Mouse (Mus musculus) spleen, adult 10 weeks (tissue): Measurements from ENCODE around the gene Grk2. TPM values are rescaled to one million over a fixed set of nuclear protein-coding genes. Genes with fewer than 3 reads are reported as not detected.

Source experiments
- polyA plus RNA-seq: library from polyadenylated mRNA; stranded (reverse); fragments of 350-450 nt; fragmentation: Illumina TruSeq; extraction: RNeasy Lipid Tissue Mini Kit (QIAGEN cat#74804); gene quantifications from one replicate; pipeline ENCODE4 v1.2.3, GENCODE M21; 2015; ENCODE audit warnings: low replicate concordance; ENCODE audit not compliant: insufficient read depth

Grk2 gene
- 285 TPM for polyA plus RNA-seq

GRCm38 (mm10) chr19:4306190-4306577, at the start of gene Grk2:
TSS of gene Grk2 (minus strand) at chr19:4306222.

GRCm38 (mm10) chr19:4282898-4283553, 23.0 kb downstream of the Grk2 start, which contains the start of gene Ankrd13d:
TSS of gene Ankrd13d (minus strand) at chr19:4283137.

DNA sequence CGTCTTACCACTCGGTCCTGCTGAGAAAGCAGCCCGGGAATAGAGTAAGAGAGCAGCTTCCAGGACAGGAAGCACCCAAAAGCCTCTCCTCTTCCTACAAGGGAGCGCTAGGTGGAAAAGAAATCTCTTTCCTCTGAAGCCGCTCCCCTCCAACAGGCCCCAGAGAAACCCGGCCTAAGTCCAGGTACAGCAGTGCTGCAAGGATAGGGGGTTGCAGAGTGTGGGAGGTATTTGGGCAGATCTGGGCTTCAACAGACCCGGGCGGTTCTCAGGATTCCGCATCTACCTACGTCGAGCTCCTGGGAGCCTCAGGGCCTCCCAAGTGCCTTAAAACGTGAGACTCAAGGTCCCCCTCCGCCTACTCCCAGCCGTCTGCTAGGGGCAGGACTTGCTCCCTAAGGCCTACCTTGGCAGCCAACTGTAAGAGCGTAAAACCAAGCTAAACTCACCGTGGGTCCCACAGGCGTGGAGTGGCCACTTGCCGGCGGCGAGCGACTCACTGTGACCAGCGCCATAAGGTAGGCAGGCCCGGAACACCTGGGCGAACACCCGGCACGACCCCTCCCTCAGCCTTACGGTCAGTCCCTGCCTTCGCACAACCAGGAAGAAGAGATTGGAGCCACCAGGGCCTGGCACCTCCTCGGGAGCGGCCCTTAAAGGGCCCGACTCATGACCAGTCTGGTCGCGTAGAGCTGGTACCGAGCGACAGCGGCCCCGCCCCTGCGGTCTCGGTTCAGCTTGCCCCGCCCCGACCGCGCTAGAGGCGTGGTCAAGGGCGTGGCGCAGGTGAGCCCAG, 37.3 kb downstream of the Grk2 start, which contains the start of gene Ssh3:
Ssh3 (minus strand) TSS at position 615 of the 796 bp plus-strand sequence.

Other genes with a start within 250 kb of the Grk2 start
- 9.2 TPM for gene Gstp3, start 246.7 kb downstream of the Grk2 start, polyA plus RNA-seq
- not detected for gene Cabp2, start 224.6 kb downstream of the Grk2 start, polyA plus RNA-seq
- 46.1 TPM for gene Cdk2ap2, start 209.0 kb downstream of the Grk2 start, polyA plus RNA-seq
- gene Pitpnm1, start 206.2 kb downstream of the Grk2 start, polyA plus RNA-seq: 39.9 TPM
- 28.1 TPM for gene Aip, start 180.4 kb downstream of the Grk2 start, polyA plus RNA-seq
- gene Gpr152, start 166.4 kb downstream of the Grk2 start, polyA plus RNA-seq: 0.10 TPM
- gene Cabp4, start 162.2 kb downstream of the Grk2 start, polyA plus RNA-seq: 6.4 TPM
- 285 TPM for gene Coro1b, start 157.6 kb downstream of the Grk2 start, polyA plus RNA-seq
- 73.4 TPM for gene Ptprcap, start 152.6 kb downstream of the Grk2 start, polyA plus RNA-seq
- 27.8 TPM for gene Rps6kb2, start 142.9 kb downstream of the Grk2 start, polyA plus RNA-seq
- gene Carns1, start 130.7 kb downstream of the Grk2 start, polyA plus RNA-seq: 35.2 TPM
- 187 TPM for gene Tbc1d10c, start 114.9 kb downstream of the Grk2 start, polyA plus RNA-seq
- 364 TPM for gene Ppp1ca, start 114.2 kb downstream of the Grk2 start, polyA plus RNA-seq
- 41.7 TPM for gene Rad9a, start 104.6 kb downstream of the Grk2 start, polyA plus RNA-seq
- 57.2 TPM for gene Clcf1, start 92.0 kb downstream of the Grk2 start, polyA plus RNA-seq
- gene AC109138.7, start 91.9 kb downstream of the Grk2 start, polyA plus RNA-seq: not detected
- 91.3 TPM for gene Pold4, start 74.3 kb downstream of the Grk2 start, polyA plus RNA-seq
- gene Ssh3, start 37.0 kb downstream of the Grk2 start, polyA plus RNA-seq: 18.0 TPM
- 3.6 TPM for gene Ankrd13d, start 23.1 kb downstream of the Grk2 start, polyA plus RNA-seq
- gene Kdm2a, start 92.1 kb upstream of the Grk2 start, polyA plus RNA-seq: 145 TPM
- gene Rhod, start 133.2 kb upstream of the Grk2 start, polyA plus RNA-seq: 4.1 TPM
- 0.76 TPM for gene Syt12, start 171.2 kb upstream of the Grk2 start, polyA plus RNA-seq
- gene 2010003K11Rik, start 192.4 kb upstream of the Grk2 start, polyA plus RNA-seq: not detected
- gene Pcx, start 204.2 kb upstream of the Grk2 start, polyA plus RNA-seq: 0.91 TPM